Comparison of ENCODE assay signal across 14 mouse cellular contexts in genomic region chr17:65957782-65958325, GRCm38 (mm10). TPM values are rescaled to one million over a fixed set of nuclear protein-coding genes. Genes with fewer than 3 reads are reported as not detected.
A peak's percentile ranks its signal among the peaks of the same experiment; 100 is the strongest.
DNase-seq lines count a peak whose midpoint lies in the region; ATAC-seq and TF ChIP-seq lines count a peak whose summit lies in the region.
"Had no signal": no experiment of that assay in that cellular context is flagged by ENCODE, and none has a peak within 500 bp of the region (broad histone marks: within the 10 kb centered on the region; RNA-seq: fewer than 3 reads in every experiment).

No protein-coding gene starts in this region.

- H3K36me3 ChIP-seq in kidney, embryonic 15.5 days: no peaks in the 10 kb centered on the region
- H3K36me3 ChIP-seq in midbrain, embryonic 10.5 days: no peaks in the 10 kb centered on the region
- H3K36me3 ChIP-seq: limb, embryonic 10.5 days; liver, embryonic 12.5 days; midbrain, embryonic 13.5 days had no signal

- 81% methylated on average over 8 of the region's 8 CpGs for WGBS in kidney, embryonic 15.5 days
- 91% methylated on average over 8 of the region's 8 CpGs for WGBS in midbrain, embryonic 10.5 days

- no peak overlapping the region for H3K4me3 ChIP-seq in gastrocnemius, adult 2 months
- H3K4me3 ChIP-seq in kidney, embryonic 15.5 days (replicated peaks): no peak overlapping the region
- H3K4me3 ChIP-seq in midbrain, embryonic 10.5 days: no peak overlapping the region
- H3K4me3 ChIP-seq: limb, embryonic 10.5 days; liver, embryonic 12.5 days; midbrain, embryonic 13.5 days; myocyte had no signal

- no peaks in the 10 kb centered on the region for H3K27me3 ChIP-seq in kidney, embryonic 15.5 days
- no peaks in the 10 kb centered on the region for H3K27me3 ChIP-seq in midbrain, embryonic 10.5 days (ENCODE audit: low read depth, poor library complexity, severe bottlenecking)
- H3K27me3 ChIP-seq: liver, embryonic 12.5 days; midbrain, embryonic 13.5 days had no signal

- no peak for DNase-seq in gastrocnemius, adult 2 months
- no peak for DNase-seq in gastrocnemius, postnatal 10 days
- no peak for DNase-seq in kidney, postnatal 4 days
- peak; percentile 16 for DNase-seq in thymus, postnatal 14 days
- DNase-seq in thymus, postnatal 4 days: no peak
- no peak for DNase-seq in midbrain, embryonic 10.5 days (ENCODE audit: low spot score)

- H3K9ac ChIP-seq in kidney, embryonic 15.5 days: no peak overlapping the region
- H3K9ac ChIP-seq: liver, embryonic 12.5 days; midbrain, embryonic 13.5 days had no signal

- peak overlapping the region; percentile 2; the same call in 1 of the 2 replicates for H3K27ac ChIP-seq in gastrocnemius, adult 2 months
- peak overlapping the region; percentile 69 for H3K27ac ChIP-seq in kidney, embryonic 15.5 days
- H3K27ac ChIP-seq in midbrain, embryonic 10.5 days (replicated peaks): no peak overlapping the region
- H3K27ac ChIP-seq: limb, embryonic 10.5 days; liver, embryonic 12.5 days; midbrain, embryonic 13.5 days had no signal

- H3K4me2 ChIP-seq in kidney, embryonic 15.5 days: no peak overlapping the region
- H3K4me2 ChIP-seq: midbrain, embryonic 13.5 days had no signal

- no peak for TF ChIP-seq CTCF in gastrocnemius, adult 2 months (IDR thresholded peaks at IDR 0.05)

- intact Hi-C loops in gastrocnemius, adult 2 months (cut with DNase I): no loop called here

- peaks cover 25% of the 10 kb centered on the region for H3K4me1 ChIP-seq in kidney, embryonic 15.5 days
- H3K4me1 ChIP-seq in midbrain, embryonic 10.5 days: no peaks in the 10 kb centered on the region
- H3K4me1 ChIP-seq: midbrain, embryonic 13.5 days had no signal

- H3K9me3 ChIP-seq in kidney, embryonic 15.5 days (replicated peaks): no peaks in the 10 kb centered on the region
- no peaks in the 10 kb centered on the region for H3K9me3 ChIP-seq in midbrain, embryonic 10.5 days (replicated peaks)
- H3K9me3 ChIP-seq: limb, embryonic 10.5 days; liver, embryonic 12.5 days; midbrain, embryonic 13.5 days had no signal

- ATAC-seq in kidney, embryonic 15.5 days (replicated peaks; ENCODE audit: low FRiP score): no peak
- ATAC-seq: activated CD4-positive, CD25-positive, alpha-beta regulatory T cell, adult 4 months; CD4-positive, CD25-positive, alpha-beta regulatory T cell, adult 4 months; inflammation-experienced regulatory T-cells, adult 6 months; liver, embryonic 12.5 days; midbrain, embryonic 13.5 days had no signal

RNA-seq across cellular contexts. Expression of gene Twsg1, which starts 6.8 kb away (rescaled TPM):
- total RNA-seq in gastrocnemius, adult 2 months (2021): 10 to 100 TPM; 25.2 to 31.6 TPM
- total RNA-seq in gastrocnemius, postnatal 10 days (2021): 10 to 100 TPM; 29.0 to 32.7 TPM
- 115 and 118 TPM in 2 replicates for polyA plus RNA-seq in kidney, embryonic 15.5 days (2015; fragmentation: Nextera tagmentation; extraction: Ambion mirVana)
- polyA plus RNA-seq in midbrain, embryonic 10.5 days (2016; fragmentation: Nextera tagmentation; extraction: Ambion mirVana): 83.0 and 92.7 TPM in 2 replicates
